Mouse (Mus musculus): ENCODE measurements around the gene Wtap. TPM values are rescaled to one million over a fixed set of nuclear protein-coding genes. Genes with fewer than 3 reads are reported as not detected.
"Not testable (repeated sequence)": the region's sequence is repeated elsewhere in the genome, so short reads cannot be mapped to it uniquely, and the experiment has no call there.

Wtap gene
- total RNA-seq, 2 experiments from 2014 or later: 63.3 to 65.8 TPM

- intact Hi-C loops (cut with DNase I): no loop called here
- no peak for DNase-seq (ENCODE audit: extremely low spot score in 1 of 2, low spot score in 2 of 2)
Measured at GRCm38 (mm10) chr17:12983988-12984387, 10.0 kb downstream of the Wtap start.

GRCm38 (mm10) chr17:12978546-12978945 is 15.4 kb downstream of the Wtap start:
- intact Hi-C loops (cut with DNase I): no loop called here

GRCm38 (mm10) chr17:12973851-12974250 is 20.1 kb downstream of the Wtap start:
- no peak for DNase-seq (ENCODE audit: extremely low spot score in 1 of 2, low spot score in 2 of 2)
- intact Hi-C loops (cut with DNase I): no loop called here

More at GRCm38 (mm10) chr17:12978546-12978945, 15.4 kb downstream of the Wtap start:
- DNase-seq (ENCODE audit: extremely low spot score in 1 of 2, low spot score in 2 of 2): no peak

- no peak for DNase-seq (ENCODE audit: extremely low spot score in 1 of 2, low spot score in 2 of 2)
- intact Hi-C loops (cut with DNase I): no loop called here
Measured at GRCm38 (mm10) chr17:12967173-12967572, 26.8 kb downstream of the Wtap start.

- intact Hi-C loops (cut with DNase I): loop anchor here (5.0 kb wide), 1 partner anchor 46 kb away; the partner anchor contains the start of genes Mrpl18 and Tcp1
- DNase-seq (ENCODE audit: extremely low spot score in 1 of 2, low spot score in 2 of 2): no peak
Measured at GRCm38 (mm10) chr17:12963476-12963875, 30.5 kb downstream of the Wtap start.

GRCm38 (mm10) chr17:12960331-12960873 is 33.6 kb downstream of the Wtap start, which contains the start of gene Acat2:
Gene Acat2, minus strand, starts transcription at chr17:12960747.
- DNase-seq (ENCODE audit: extremely low spot score in 1 of 2, low spot score in 2 of 2): peak; percentile 94 to 97
- intact Hi-C loops (cut with DNase I): loop anchor here (5.0 kb wide), 1 partner anchor 43 kb away; the partner anchor contains the start of genes Mrpl18 and Tcp1

GRCm38 (mm10) chr17:12959377-12959776 is 34.6 kb downstream of the Wtap start:
- DNase-seq (ENCODE audit: extremely low spot score in 1 of 2, low spot score in 2 of 2); intact Hi-C loops (cut with DNase I): not testable (repeated sequence)

GRCm38 (mm10) chr17:12956664-12957063 is 37.3 kb downstream of the Wtap start:
- DNase-seq (ENCODE audit: extremely low spot score in 1 of 2, low spot score in 2 of 2): peak in 1 of 2 experiments; percentile 41
- intact Hi-C loops (cut with DNase I): no loop called here

- intact Hi-C loops (cut with DNase I): no loop called here
- no peak for DNase-seq (ENCODE audit: extremely low spot score in 1 of 2, low spot score in 2 of 2)
Measured at GRCm38 (mm10) chr17:12949669-12950068, 44.3 kb downstream of the Wtap start.

GRCm38 (mm10) chr17:12942459-12943162 is 51.4 kb downstream of the Wtap start:
- intact Hi-C loops (cut with DNase I): no loop called here
- DNase-seq (ENCODE audit: extremely low spot score in 1 of 2, low spot score in 2 of 2): no peak

GRCm38 (mm10) chr17:12941543-12942260 is 52.3 kb downstream of the Wtap start:
- intact Hi-C loops (cut with DNase I): no loop called here
- DNase-seq (ENCODE audit: extremely low spot score in 1 of 2, low spot score in 2 of 2): no peak

GRCm38 (mm10) chr17:12940151-12940805 is 53.7 kb downstream of the Wtap start, which contains the start of gene Acat3:
Gene Acat3, minus strand, starts transcription at chr17:12940600.
- intact Hi-C loops (cut with DNase I): no loop called here
- no peak for DNase-seq (ENCODE audit: extremely low spot score in 1 of 2, low spot score in 2 of 2)

- intact Hi-C loops (cut with DNase I); DNase-seq (ENCODE audit: extremely low spot score in 1 of 2, low spot score in 2 of 2): not testable (repeated sequence)
Measured at GRCm38 (mm10) chr17:12939377-12940148, 54.4 kb downstream of the Wtap start.

GRCm38 (mm10) chr17:12938077-12938476 is 55.9 kb downstream of the Wtap start:
- no peak for DNase-seq (ENCODE audit: extremely low spot score in 1 of 2, low spot score in 2 of 2)
- intact Hi-C loops (cut with DNase I): no loop called here

GRCm38 (mm10) chr17:12937412-12937970 is 56.5 kb downstream of the Wtap start:
- intact Hi-C loops (cut with DNase I): no loop called here

GRCm38 (mm10) chr17:12935719-12936118 is 58.2 kb downstream of the Wtap start:
- intact Hi-C loops (cut with DNase I): no loop called here

More at GRCm38 (mm10) chr17:12937412-12937970, 56.5 kb downstream of the Wtap start:
- no peak for DNase-seq (ENCODE audit: extremely low spot score in 1 of 2, low spot score in 2 of 2)

GRCm38 (mm10) chr17:12931576-12931975 is 62.4 kb downstream of the Wtap start:
- DNase-seq (ENCODE audit: extremely low spot score in 1 of 2, low spot score in 2 of 2); intact Hi-C loops (cut with DNase I): not testable (repeated sequence)

More at GRCm38 (mm10) chr17:12935719-12936118, 58.2 kb downstream of the Wtap start:
- no peak for DNase-seq (ENCODE audit: extremely low spot score in 1 of 2, low spot score in 2 of 2)

GRCm38 (mm10) chr17:12925703-12926180 is 68.2 kb downstream of the Wtap start:
- intact Hi-C loops (cut with DNase I): no loop called here
- DNase-seq (ENCODE audit: extremely low spot score in 1 of 2, low spot score in 2 of 2): no peak

All from left cerebral cortex, postnatal 10 days (tissue).